Mouse (Mus musculus) heart, embryonic 16.5 days (tissue): ENCODE data around the gene Rilp. TPM values are rescaled to one million over a fixed set of nuclear protein-coding genes. Genes with fewer than 3 reads are reported as not detected.

Source experiments
- ATAC-seq: fragments of 200-750 bp; cut with Nextera tagmentation; replicated peaks from 2 replicates; pipeline ENCODE4 v1.8.0; 2017; ENCODE audit warnings: moderate number of reproducible peaks; ENCODE audit not compliant: insufficient read depth, low FRiP score; ENCODE audit errors: extremely low read depth
- H3K27ac ChIP-seq: fragments of 300-500 bp; sonication (generic); 2 replicates; pipeline ENCODE4 v1.5.1; 2014; ENCODE audit warnings: mild to moderate bottlenecking, low read length, control low read depth, moderate library complexity
- H3K27me3 ChIP-seq: fragments of 300-500 bp; sonication (generic); 2 replicates; pipeline ENCODE4 v1.6.1; 2014; ENCODE audit warnings: low read length, mixed read lengths; ENCODE audit not compliant: control insufficient read depth, insufficient read depth
- H3K36me3 ChIP-seq: fragments of 300-500 bp; sonication (generic); 2 replicates; pipeline ENCODE4 v1.6.1; 2014; ENCODE audit not compliant: control insufficient read depth, insufficient read depth
- H3K4me1 ChIP-seq: fragments of 300-500 bp; sonication (generic); 2 replicates; pipeline ENCODE4 v1.6.1; 2014; ENCODE audit warnings: low read length, mixed read lengths; ENCODE audit not compliant: control insufficient read depth, insufficient read depth
- H3K4me2 ChIP-seq: fragments of 300-500 bp; sonication (generic); 2 replicates; pipeline ENCODE4 v1.6.1; 2014; ENCODE audit warnings: low read depth, mild to moderate bottlenecking, control low read depth, low read length
- H3K4me3 ChIP-seq: fragments of 300-500 bp; sonication (generic); 2 replicates; pipeline ENCODE4 v1.5.1; 2014; ENCODE audit warnings: mild to moderate bottlenecking, control low read depth, low read length
- H3K9ac ChIP-seq: fragments of 300-500 bp; sonication (generic); 2 replicates; pipeline ENCODE4 v1.6.1; 2014; ENCODE audit warnings: low read length, control low read depth
- H3K9me3 ChIP-seq: fragments of 300-500 bp; sonication (generic); replicated peaks from 2 replicates; pipeline ENCODE4 v1.6.1; 2016; ENCODE audit warnings: low read length; ENCODE audit not compliant: control insufficient read depth
- WGBS: fragments of 180-500 bp; shearing (Covaris S2); extraction: QIAGEN DNeasy Blood & Tissue Kit; methylation state at CpG from one replicate; pipeline ENCODE4 v1.1.7; 2014; 5-methylcytosine and 5-hydroxymethylcytosine counted together
- polyA plus RNA-seq: library from polyadenylated mRNA; unstranded; fragments of >200 nt; fragmentation: Nextera tagmentation; extraction: Ambion mirVana; gene quantifications from 2 replicates; pipeline ENCODE4 v1.2.1, GENCODE M21; 2015

Gene Rilp
- polyA plus RNA-seq, 1 experiment from 2014 or later: 11.0 TPM

- Histone ChIP-seq H3K36me3 (no peaks in the 10 kb centered on the region), H3K4me1 (peaks cover 2% of the 10 kb centered on the region; the same call in 1 of the 2 replicates), H3K27me3 (no peaks in the 10 kb centered on the region), H3K9ac (no peak overlapping the region), H3K27ac (no peak overlapping the region), H3K4me2 (no peak overlapping the region), H3K4me3 (no peak overlapping the region), H3K9me3 (no peaks in the 10 kb centered on the region)
- WGBS: 72% methylated on average over 7 of the region's 7 CpGs
- ATAC-seq: no peak
Observed at GRCm38 (mm10) chr11:75473376-75473775, 36.5 kb upstream of the Rilp start.

- Histone ChIP-seq H3K4me2 (peak overlapping the region; percentile 44), H3K4me1 (peaks cover 10% of the 10 kb centered on the region), H3K4me3 (no peak overlapping the region; the same call in 1 of the 2 replicates), H3K27ac (no peak overlapping the region), H3K9me3 (no peaks in the 10 kb centered on the region), H3K9ac (no peak overlapping the region), H3K27me3 (no peaks in the 10 kb centered on the region; the same call in 1 of the 2 replicates), H3K36me3 (peaks cover 18% of the 10 kb centered on the region)
- ATAC-seq: peak; percentile 7; the same call in 1 of the 2 replicates
- WGBS: 26% methylated on average over 3 of the region's 3 CpGs
Observed at GRCm38 (mm10) chr11:75486192-75486591, 23.7 kb upstream of the Rilp start.

- Histone ChIP-seq H3K27ac (peak within 1 kb of the TSS; percentile 83), H3K9ac (peak within 1 kb of the TSS; percentile 98), H3K4me1 (peaks cover 10% of the 10 kb centered on the region), H3K36me3 (peaks cover 23% of the 10 kb centered on the region), H3K4me3 (peak within 1 kb of the TSS; percentile 99), H3K9me3 (no peaks in the 10 kb centered on the region), H3K27me3 (no peaks in the 10 kb centered on the region; the same call in 1 of the 2 replicates), H3K4me2 (peak within 1 kb of the TSS; percentile 99)
- ATAC-seq: peak; percentile 100
- WGBS: under 1% methylated on average over 52 of the region's 52 CpGs
Observed at GRCm38 (mm10) chr11:75486601-75487285, 23.2 kb upstream of the Rilp start, which contains the start of gene Prpf8. Gene Prpf8 (plus strand): TSS chr11:75486816.

- peak overlapping the region; percentile 99 for H3K4me3 ChIP-seq
- H3K9me3 ChIP-seq: no peaks in the 10 kb centered on the region
- peaks cover 31% of the 10 kb centered on the region for H3K36me3 ChIP-seq
- no peak for ATAC-seq
- peak overlapping the region; percentile 99 for H3K4me2 ChIP-seq
- H3K4me1 ChIP-seq: peaks cover 10% of the 10 kb centered on the region
- 24% methylated on average over 6 of the region's 6 CpGs for WGBS
- no peaks in the 10 kb centered on the region; the same call in 1 of the 2 replicates for H3K27me3 ChIP-seq
- no peak overlapping the region for H3K27ac ChIP-seq
- H3K9ac ChIP-seq: peak overlapping the region; percentile 98
Observed at GRCm38 (mm10) chr11:75487496-75487895, 22.4 kb upstream of the Rilp start.

- H3K36me3 ChIP-seq: peaks cover 92% of the 10 kb centered on the region
- no peak overlapping the region for H3K4me3 ChIP-seq
- no peak for ATAC-seq
- H3K4me1 ChIP-seq: peaks cover 6% of the 10 kb centered on the region; the same call in 1 of the 2 replicates
- no peaks in the 10 kb centered on the region for H3K27me3 ChIP-seq
- no peak overlapping the region for H3K27ac ChIP-seq
- no peaks in the 10 kb centered on the region for H3K9me3 ChIP-seq
- 88% methylated on average over 10 of the region's 10 CpGs for WGBS
- no peak overlapping the region for H3K4me2 ChIP-seq
- no peak overlapping the region for H3K9ac ChIP-seq
Observed at GRCm38 (mm10) chr11:75494296-75495049, 15.4 kb upstream of the Rilp start.

- ATAC-seq: 0 out of 2 replicates have a peak, but pooled peaks have one; percentile 14
- H3K27me3 ChIP-seq: no peaks in the 10 kb centered on the region
- no peak overlapping the region for H3K4me3 ChIP-seq
- 26% methylated on average over 1 of the region's 1 CpGs for WGBS
- no peak overlapping the region for H3K4me2 ChIP-seq
- peaks cover 6% of the 10 kb centered on the region; the same call in 1 of the 2 replicates for H3K4me1 ChIP-seq
- H3K27ac ChIP-seq: peak overlapping the region; percentile 40; the same call in 1 of the 2 replicates
- H3K9me3 ChIP-seq: no peaks in the 10 kb centered on the region
- H3K9ac ChIP-seq: no peak overlapping the region
- H3K36me3 ChIP-seq: peaks cover 92% of the 10 kb centered on the region
Observed at GRCm38 (mm10) chr11:75498126-75498525, 11.8 kb upstream of the Rilp start.

- no peak overlapping the region for H3K4me2 ChIP-seq
- peaks cover 13% of the 10 kb centered on the region for H3K4me1 ChIP-seq
- ATAC-seq: no peak
- no peaks in the 10 kb centered on the region for H3K27me3 ChIP-seq
- H3K4me3 ChIP-seq: no peak overlapping the region
- WGBS: 94% methylated on average over 4 of the region's 4 CpGs
- no peak overlapping the region for H3K9ac ChIP-seq
- H3K27ac ChIP-seq: no peak overlapping the region
- peaks cover 49% of the 10 kb centered on the region for H3K36me3 ChIP-seq
- no peaks in the 10 kb centered on the region for H3K9me3 ChIP-seq
Observed at GRCm38 (mm10) chr11:75508162-75508561, 1.7 kb upstream of the Rilp start.

- no peaks in the 10 kb centered on the region for H3K27me3 ChIP-seq
- peak overlapping the region; percentile 84; the same call in 1 of the 2 replicates for H3K9ac ChIP-seq
- no peak overlapping the region for H3K4me3 ChIP-seq
- peaks cover 13% of the 10 kb centered on the region for H3K4me1 ChIP-seq
- ATAC-seq: no peak
- peak overlapping the region; percentile 96 for H3K27ac ChIP-seq
- H3K4me2 ChIP-seq: no peak overlapping the region
- H3K9me3 ChIP-seq: no peaks in the 10 kb centered on the region
- 70% methylated on average over 8 of the region's 8 CpGs for WGBS
- H3K36me3 ChIP-seq: peaks cover 43% of the 10 kb centered on the region
Observed at GRCm38 (mm10) chr11:75508904-75509303, 990 bp upstream of the Rilp start.

GRCm38 (mm10) chr11:75510627-75510993, 716 bp downstream of the Rilp start:
- peaks cover 13% of the 10 kb centered on the region for H3K4me1 ChIP-seq
- 3% methylated on average over 24 of the region's 24 CpGs for WGBS

More at GRCm38 (mm10) chr11:75510627-75510993, 716 bp downstream of the Rilp start:
- Histone ChIP-seq H3K4me3 (peak overlapping the region; percentile 65), H3K9me3 (no peaks in the 10 kb centered on the region), H3K9ac (peak overlapping the region; percentile 84), H3K27me3 (no peaks in the 10 kb centered on the region), H3K36me3 (peaks cover 34% of the 10 kb centered on the region), H3K4me2 (peak overlapping the region; percentile 89), H3K27ac (peak overlapping the region; percentile 96)
- ATAC-seq: peak; percentile 85
